1 mouse cellular context compared by ENCODE assay signal in the genomic region with DNA sequence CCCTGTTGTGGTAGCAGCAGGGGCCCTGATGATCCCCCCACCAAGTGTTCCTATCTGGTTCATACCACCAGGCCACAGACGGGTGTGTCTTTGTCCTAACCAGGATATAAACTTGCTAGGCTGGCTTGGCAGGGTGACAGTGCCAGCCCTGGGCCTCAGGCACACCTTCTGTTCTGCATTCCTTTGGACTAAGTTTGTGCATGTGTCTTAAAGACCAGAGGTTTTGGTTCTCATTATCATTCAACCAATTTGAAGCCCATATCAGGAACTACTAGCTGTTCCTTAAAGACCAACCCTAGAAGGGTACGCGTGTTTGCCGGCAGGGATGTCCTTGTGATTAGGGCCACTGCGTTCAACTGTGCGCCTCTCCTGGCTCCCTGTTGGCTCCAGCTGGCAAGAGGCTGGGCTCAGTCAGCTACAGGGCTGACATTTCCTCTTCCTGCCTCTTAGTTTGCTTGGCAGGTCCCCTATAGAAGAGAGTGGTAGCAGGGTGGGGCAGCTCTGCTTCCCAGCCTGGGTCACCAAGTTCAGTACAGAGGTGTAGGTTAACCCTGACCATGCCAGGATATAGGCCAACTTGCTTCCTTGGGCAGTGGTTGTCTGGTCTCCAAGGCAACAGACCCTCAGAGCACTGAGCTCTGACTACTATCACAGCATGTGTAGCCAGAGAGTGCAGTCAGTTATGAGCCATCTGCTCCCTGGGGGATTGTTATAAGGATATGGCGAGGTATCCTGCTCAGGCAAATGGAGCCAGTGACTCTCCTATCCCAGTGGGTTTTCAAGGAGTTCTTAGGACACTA.
TF ChIP-seq lines count a peak whose summit lies in the region.

No protein-coding gene starts in this region.

TF ChIP-seq in MEL, 35 proteins besides CTCF, POLR2A, EP300 and RAD21 (continued from another document):
- TF ChIP-seq SIN3A (IDR thresholded peaks at IDR 0.05; ENCODE audit: low read length) (no peak), MAX (IDR thresholded peaks at IDR 0.05; ENCODE audit: low read length) (peak; percentile 20; the same call in 1 of the 2 replicates), TAL1 (IDR thresholded peaks at IDR 0.05; ENCODE audit: low read length) (peak; percentile 21; the same call in 1 of the 2 replicates), HCFC1 (IDR thresholded peaks at IDR 0.05; ENCODE audit: low read depth, low read length) (no peak), MAFK (IDR thresholded peaks at IDR 0.05; ENCODE audit: borderline replicate concordance, low read depth, low read length) (no peak), POLR2AphosphoS2 (IDR thresholded peaks at IDR 0.05; ENCODE audit: low read length) (peak; percentile 70), GABPA (IDR thresholded peaks at IDR 0.05; ENCODE audit: low read depth, low read length) (no peak), NELFE (IDR thresholded peaks at IDR 0.05; ENCODE audit: low read depth, low read length) (peak; percentile 40; the same call in 1 of the 2 replicates), USF2 (IDR thresholded peaks at IDR 0.05; ENCODE audit: borderline replicate concordance in 1 of 2, insufficient read depth in 1 of 2, low read depth in 1 of 2, low read length in 2 of 2) (no peak), MYB (IDR thresholded peaks at IDR 0.05; ENCODE audit: low read depth, low read length) (no peak), NRF1 (IDR thresholded peaks at IDR 0.05; ENCODE audit: insufficient read depth, low read depth, low read length, poor library complexity, severe bottlenecking) (no peak), POLR2AphosphoS5 (IDR thresholded peaks at IDR 0.05; ENCODE audit: borderline replicate concordance, low read depth, low read length) (no peak), ELF1 (IDR thresholded peaks at IDR 0.05; ENCODE audit: low read depth, low read length) (no peak), E2F4 (IDR thresholded peaks at IDR 0.05; ENCODE audit: borderline replicate concordance, low read depth, low read length) (no peak), SMC3 (IDR thresholded peaks at IDR 0.05; ENCODE audit: low read depth, low read length) (peak; percentile 23; the same call in 1 of the 2 replicates), ZKSCAN1 (IDR thresholded peaks at IDR 0.05; ENCODE audit: low read depth, low read length) (no peak)
